Mouse (Mus musculus) lung, embryonic 14.5 days (tissue): ENCODE measurements around the gene Dnmt1. TPM values are rescaled to one million over a fixed set of nuclear protein-coding genes. Genes with fewer than 3 reads are reported as not detected.

Experiments used
- ATAC-seq: fragments of 200-750 bp; cut with Nextera tagmentation; 2 replicates; pipeline ENCODE4 v1.8.0; 2017; ENCODE audit warnings: mild to moderate bottlenecking, moderate TSS enrichment, moderate library complexity; ENCODE audit not compliant: insufficient read depth
- DNase-seq: peaks from one replicate; pipeline ENCODE4 v3.0.0-alpha.2; 2015
- H3K27ac ChIP-seq: fragments of 300-500 bp; sonication (generic); 2 replicates; pipeline ENCODE4 v1.5.1; 2014; ENCODE audit warnings: low read depth, mild to moderate bottlenecking, moderate library complexity
- H3K27me3 ChIP-seq: fragments of 300-500 bp; sonication (generic); 2 replicates; pipeline ENCODE4 v1.6.1; 2014; ENCODE audit warnings: low read length, control low read depth; ENCODE audit not compliant: insufficient read depth
- H3K36me3 ChIP-seq: fragments of 300-500 bp; sonication (generic); 2 replicates; pipeline ENCODE4 v1.6.1; 2014; ENCODE audit warnings: control low read depth; ENCODE audit not compliant: insufficient read depth
- H3K4me1 ChIP-seq: fragments of 300-500 bp; sonication (generic); 2 replicates; pipeline ENCODE4 v1.6.1; 2014; ENCODE audit warnings: antibody characterized with exemption, control low read depth; ENCODE audit not compliant: insufficient read depth
- H3K4me2 ChIP-seq: fragments of 300-500 bp; sonication (generic); 2 replicates; pipeline ENCODE4 v1.6.1; 2014; ENCODE audit warnings: mild to moderate bottlenecking
- H3K4me3 ChIP-seq: fragments of 300-500 bp; sonication (generic); 2 replicates; pipeline ENCODE4 v1.5.1; 2014; ENCODE audit warnings: low read depth, low read length
- H3K9ac ChIP-seq: fragments of 300-500 bp; sonication (generic); 2 replicates; pipeline ENCODE4 v1.6.1; 2014
- H3K9me3 ChIP-seq: fragments of 300-500 bp; sonication (generic); 2 replicates; pipeline ENCODE4 v1.6.1; 2016; ENCODE audit warnings: low read depth, low read length, control low read depth
- CTCF ChIP-seq: IDR thresholded peaks from 2 replicates; pipeline ENCODE4 v1.5.1; 2016; ENCODE audit warnings: antibody characterized with exemption, low read depth
- WGBS: fragments of 180-500 bp; shearing (Covaris S2); extraction: QIAGEN DNeasy Blood & Tissue Kit; methylation state at CpG from one replicate; pipeline ENCODE4 v1.1.7; 2014; 5-methylcytosine and 5-hydroxymethylcytosine counted together
- polyA plus RNA-seq: library from polyadenylated mRNA; unstranded; fragments of >200 nt; fragmentation: Nextera tagmentation; extraction: Ambion mirVana; gene quantifications from 2 replicates; pipeline ENCODE4 v1.2.1, GENCODE M21; 2014

The Dnmt1 gene
- polyA plus RNA-seq, 1 experiment from 2014 or later, result 82.1 TPM

DNA sequence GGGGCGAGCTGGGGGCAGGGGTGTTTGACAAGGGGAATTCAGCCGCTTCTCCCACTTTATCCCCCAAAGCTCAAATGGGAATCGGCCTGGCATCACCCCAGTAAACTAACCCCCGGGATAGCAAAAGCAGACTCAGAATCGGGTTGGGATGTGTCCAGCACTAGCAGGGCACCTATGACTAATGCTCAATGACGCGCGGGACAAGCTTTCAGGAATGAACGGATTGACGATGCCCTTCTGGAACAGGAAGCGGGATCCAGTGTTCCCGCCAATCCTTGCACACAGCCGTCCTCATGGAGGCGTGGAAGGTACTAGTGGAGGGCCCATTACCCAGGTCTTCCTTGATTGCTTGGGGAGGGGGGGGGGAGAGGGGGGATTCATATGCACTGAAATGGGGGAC lies 8.2 kb downstream of the Dnmt1 start:
- H3K27me3 ChIP-seq, result no peaks in the 10 kb centered on the region
- no peaks in the 10 kb centered on the region for H3K9me3 ChIP-seq
- peak overlapping the region; percentile 82 for H3K4me2 ChIP-seq
- WGBS, result 5% methylated on average over 14 of the region's 14 CpGs
- no peaks in the 10 kb centered on the region; the same call in 1 of the 2 replicates for H3K4me1 ChIP-seq
- peak overlapping the region; percentile 88 for H3K4me3 ChIP-seq
- H3K9ac ChIP-seq, result peak overlapping the region; percentile 85
- DNase-seq (peak; percentile 76), ATAC-seq (no peak)
- H3K27ac ChIP-seq, result peak overlapping the region; percentile 91; the same call in 1 of the 2 replicates
- TF ChIP-seq CTCF, result no peak
- peaks cover 22% of the 10 kb centered on the region for H3K36me3 ChIP-seq

DNA sequence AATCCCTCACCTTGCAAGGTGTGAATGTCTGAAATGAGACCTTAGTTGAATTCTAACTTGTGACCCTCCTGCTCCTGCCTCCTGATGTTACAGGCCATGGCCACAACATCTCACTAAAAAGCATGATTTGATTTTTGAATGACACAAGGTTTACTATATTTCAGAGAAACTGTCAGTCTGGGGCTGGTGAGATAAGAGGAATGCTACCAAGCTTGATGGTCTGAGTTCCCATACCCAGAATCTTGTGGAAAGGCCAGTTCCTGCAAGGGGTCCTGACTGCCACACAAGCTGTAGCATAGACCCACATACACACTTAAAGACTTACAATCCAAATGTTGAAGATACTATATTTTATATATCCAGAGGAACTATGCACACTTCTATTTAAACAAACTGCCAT lies 9.3 kb downstream of the Dnmt1 start:
- H3K27me3 ChIP-seq, result no peaks in the 10 kb centered on the region
- H3K36me3 ChIP-seq, result peaks cover 26% of the 10 kb centered on the region
- H3K27ac ChIP-seq, result no peak overlapping the region
- no peak overlapping the region; the same call in 1 of the 2 replicates for H3K9ac ChIP-seq
- H3K4me3 ChIP-seq, result peak overlapping the region; percentile 88
- H3K9me3 ChIP-seq, result no peaks in the 10 kb centered on the region
- H3K4me2 ChIP-seq, result peak overlapping the region; percentile 82
- DNase-seq, result no peak
- ATAC-seq, result no peak
- TF ChIP-seq CTCF, result no peak
- H3K4me1 ChIP-seq, result no peaks in the 10 kb centered on the region; the same call in 1 of the 2 replicates

DNA sequence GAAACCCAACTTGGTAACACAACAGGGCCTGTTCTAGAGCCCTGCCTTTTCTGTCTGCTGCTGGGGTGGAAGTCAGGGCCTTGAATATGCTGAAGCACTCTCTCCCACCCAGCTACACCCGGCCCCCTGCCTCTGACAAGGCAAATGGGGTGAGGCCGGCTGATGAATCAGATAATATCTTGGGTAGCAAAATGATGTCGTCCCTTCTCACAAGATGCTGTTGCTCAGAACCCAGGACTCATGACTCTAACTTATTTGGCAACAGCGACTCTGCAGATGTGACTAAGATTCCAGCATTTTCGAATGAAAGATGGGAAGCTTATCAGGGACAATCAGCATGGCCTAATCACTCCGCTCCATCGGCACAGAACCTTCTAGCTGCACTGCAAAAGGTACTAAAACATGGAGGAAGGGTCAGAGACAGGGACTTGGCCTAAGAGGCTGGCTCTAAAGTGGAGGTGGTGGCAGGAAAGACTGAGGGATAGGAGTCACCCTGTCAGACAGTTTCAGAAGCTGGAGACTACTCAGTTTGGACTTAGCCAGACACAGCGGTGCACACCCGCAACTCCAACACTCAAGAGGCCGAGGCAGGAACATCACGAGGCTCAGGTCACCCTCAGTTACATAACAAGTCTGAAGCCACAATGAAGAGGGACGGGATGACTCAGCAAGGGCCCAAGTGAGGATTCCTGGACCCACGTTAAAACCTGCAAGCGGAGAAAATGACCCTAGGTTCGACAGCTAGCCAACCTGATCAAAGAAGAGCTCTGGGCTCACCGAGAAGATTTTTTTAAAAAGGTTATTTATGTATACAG lies 13.4 kb downstream of the Dnmt1 start:
- Histone ChIP-seq H3K9me3 (no peaks in the 10 kb centered on the region), H3K27ac (no peak overlapping the region), H3K36me3 (peaks cover 44% of the 10 kb centered on the region), H3K4me2 (no peak overlapping the region), H3K4me1 (no peaks in the 10 kb centered on the region; the same call in 1 of the 2 replicates), H3K4me3 (no peak overlapping the region), H3K9ac (no peak overlapping the region), H3K27me3 (no peaks in the 10 kb centered on the region)
- WGBS, result 76% methylated on average over 16 of the region's 16 CpGs
- TF ChIP-seq CTCF, result no peak
- DNase-seq, result no peak
- ATAC-seq, result no peak

DNA sequence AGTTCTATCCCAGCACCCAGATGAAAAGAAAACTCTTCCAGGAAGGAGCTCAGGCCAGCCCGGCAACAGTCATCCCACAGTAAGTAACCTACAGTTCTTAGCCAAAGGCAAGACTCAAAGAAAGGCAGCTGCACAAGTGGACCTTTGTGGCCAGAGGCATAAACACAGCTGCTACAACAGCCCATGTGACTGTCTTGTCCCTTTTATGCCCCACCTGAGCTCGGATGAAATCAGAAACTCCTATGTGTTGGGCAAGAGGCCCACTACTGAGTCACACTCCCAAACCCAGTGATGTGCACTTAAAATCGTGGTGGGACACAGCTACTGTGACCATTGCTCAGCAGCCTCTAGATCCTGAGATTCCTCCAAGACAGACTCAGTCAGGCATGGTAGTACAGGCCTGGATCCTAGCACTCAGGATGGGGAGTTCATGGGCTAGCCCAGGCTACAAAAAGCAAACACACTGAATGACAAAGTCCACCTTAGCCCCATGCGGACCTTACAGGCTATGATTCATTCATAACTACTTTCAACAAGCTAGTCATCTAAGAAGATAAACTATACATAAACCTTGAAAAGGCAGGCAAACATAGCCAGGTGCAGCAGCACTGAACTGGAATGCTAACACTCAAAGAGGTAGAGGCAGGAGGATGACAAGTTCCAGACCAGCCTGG lies 14.9 kb downstream of the Dnmt1 start:
- Histone ChIP-seq H3K4me2 (no peak overlapping the region), H3K27me3 (no peaks in the 10 kb centered on the region), H3K9ac (no peak overlapping the region; the same call in 1 of the 2 replicates), H3K9me3 (no peaks in the 10 kb centered on the region), H3K36me3 (peaks cover 57% of the 10 kb centered on the region), H3K27ac (no peak overlapping the region), H3K4me3 (no peak overlapping the region), H3K4me1 (no peaks in the 10 kb centered on the region)
- ATAC-seq, result no peak
- 56% methylated on average over 4 of the region's 4 CpGs for WGBS
- DNase-seq, result no peak
- no peak for TF ChIP-seq CTCF

DNA sequence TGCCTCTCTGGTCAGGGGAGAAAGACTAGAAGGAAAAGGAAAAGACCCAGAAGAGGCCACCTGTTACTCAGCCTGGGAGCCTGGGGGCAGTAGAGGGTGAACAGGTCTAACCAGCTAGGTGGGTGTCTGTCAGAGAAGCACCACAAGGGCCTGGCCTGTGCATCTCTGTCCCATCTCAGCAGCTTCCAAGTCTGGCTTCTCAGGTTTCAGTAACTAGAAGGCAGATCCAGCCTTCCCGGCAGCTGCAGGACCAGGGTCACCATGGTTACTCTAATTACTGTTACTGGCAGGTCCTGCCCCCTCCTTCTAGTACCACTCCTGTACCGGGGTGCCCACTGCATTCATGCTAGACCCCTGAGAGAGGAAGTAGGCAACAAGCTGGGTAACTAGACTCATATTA lies 15.8 kb downstream of the Dnmt1 start:
- ATAC-seq (peak; percentile 36; the same call in 1 of the 2 replicates), DNase-seq (no peak)
- no peaks in the 10 kb centered on the region for H3K27me3 ChIP-seq
- no peak overlapping the region for H3K27ac ChIP-seq
- no peak overlapping the region for H3K9ac ChIP-seq
- H3K4me3 ChIP-seq, result no peak overlapping the region
- H3K36me3 ChIP-seq, result peaks cover 64% of the 10 kb centered on the region
- no peaks in the 10 kb centered on the region for H3K4me1 ChIP-seq
- WGBS, result 22% methylated on average over 2 of the region's 2 CpGs
- TF ChIP-seq CTCF, result no peak
- H3K4me2 ChIP-seq, result no peak overlapping the region
- no peaks in the 10 kb centered on the region for H3K9me3 ChIP-seq

DNA sequence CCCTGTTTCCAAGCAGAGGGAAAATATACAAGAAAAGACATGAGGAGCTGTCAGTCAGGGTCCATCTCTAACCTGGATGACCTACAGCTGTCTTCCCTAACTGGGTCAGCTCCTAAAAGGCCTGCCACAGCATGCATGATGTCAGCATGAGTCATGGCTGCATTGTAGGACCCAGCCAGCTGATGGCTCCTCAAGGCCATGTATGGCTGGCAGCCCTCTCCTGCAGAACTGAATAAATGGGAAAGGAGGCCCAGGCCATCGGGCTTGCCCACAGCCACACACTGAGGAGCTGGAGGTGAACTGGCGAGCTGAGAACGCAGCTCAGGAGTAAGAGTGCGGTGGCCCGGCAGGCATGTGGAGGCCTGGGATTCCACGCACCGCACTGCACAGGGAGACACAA lies 16.3 kb downstream of the Dnmt1 start:
- Histone ChIP-seq H3K4me1 (no peaks in the 10 kb centered on the region), H3K4me2 (no peak overlapping the region), H3K9me3 (no peaks in the 10 kb centered on the region), H3K27ac (no peak overlapping the region), H3K27me3 (no peaks in the 10 kb centered on the region), H3K9ac (no peak overlapping the region), H3K4me3 (no peak overlapping the region), H3K36me3 (peaks cover 67% of the 10 kb centered on the region)
- TF ChIP-seq CTCF, result no peak
- ATAC-seq (no peak), DNase-seq (no peak)
- WGBS, result 84% methylated on average over 7 of the region's 7 CpGs

DNA sequence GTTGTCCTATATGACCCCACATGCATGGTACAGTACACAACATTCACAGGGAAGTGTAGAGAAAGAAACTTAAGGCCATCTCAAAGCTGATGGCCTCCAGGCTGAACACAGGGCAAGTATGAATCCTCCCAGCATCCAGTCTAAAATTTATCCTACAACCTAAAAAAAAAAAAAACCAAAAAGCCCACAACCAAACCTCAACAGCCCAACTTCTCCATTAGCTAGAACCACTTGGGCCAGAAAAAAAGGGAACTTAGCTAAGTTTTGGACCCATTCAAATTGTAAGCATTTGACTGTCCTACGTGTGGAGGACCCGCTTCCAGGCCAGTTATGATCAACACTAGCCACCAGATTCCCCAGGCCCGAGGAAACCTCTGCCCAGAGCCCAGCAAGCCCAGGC lies 36.4 kb downstream of the Dnmt1 start:
- Histone ChIP-seq H3K27me3 (no peaks in the 10 kb centered on the region), H3K27ac (no peak overlapping the region), H3K9ac (no peak overlapping the region), H3K9me3 (no peaks in the 10 kb centered on the region), H3K36me3 (peaks cover 100% of the 10 kb centered on the region), H3K4me3 (no peak overlapping the region), H3K4me1 (no peaks in the 10 kb centered on the region), H3K4me2 (no peak overlapping the region)
- no peak for TF ChIP-seq CTCF
- 92% methylated on average over 3 of the region's 3 CpGs for WGBS
- ATAC-seq, result no peak
- DNase-seq, result no peak
